Mouse (Mus musculus): ENCODE results near the gene Midn.
"Not testable (repeated sequence)": the region's sequence is repeated elsewhere in the genome, so short reads cannot be mapped to it uniquely, and the experiment has no call there.

Gene Midn

GRCm38 (mm10) chr10:80157141-80157929 is 9.3 kb downstream of the Midn start:
- DNase-seq (ENCODE audit: low spot score in 2 of 2), result no peak

- peak; percentile 68 to 81 for DNase-seq (ENCODE audit: low spot score in 2 of 2)
Observed at GRCm38 (mm10) chr10:80158307-80158986, 10.4 kb downstream of the Midn start.

GRCm38 (mm10) chr10:80159021-80159560 is 11.0 kb downstream of the Midn start:
- peak; percentile 56 to 82 for DNase-seq (ENCODE audit: low spot score in 2 of 2)

- DNase-seq (ENCODE audit: low spot score in 2 of 2), result peak; percentile 97 to 98
Observed at GRCm38 (mm10) chr10:80159561-80160454, 11.7 kb downstream of the Midn start.

GRCm38 (mm10) chr10:80160455-80161371 is 12.6 kb downstream of the Midn start:
- peak; percentile 76 to 86 for DNase-seq (ENCODE audit: low spot score in 2 of 2)

GRCm38 (mm10) chr10:80161522-80162242 is 13.6 kb downstream of the Midn start:
- peak; percentile 25 to 70 for DNase-seq (ENCODE audit: low spot score in 2 of 2)

GRCm38 (mm10) chr10:80162243-80162608 is 14.2 kb downstream of the Midn start:
- DNase-seq (ENCODE audit: low spot score in 2 of 2), result no peak

GRCm38 (mm10) chr10:80162716-80163299 is 14.7 kb downstream of the Midn start:
- DNase-seq (ENCODE audit: low spot score in 2 of 2), result peak in 1 of 2 experiments; percentile 70

- peak in 1 of 2 experiments; percentile 67 for DNase-seq (ENCODE audit: low spot score in 2 of 2)
Observed at GRCm38 (mm10) chr10:80163721-80164120, 15.6 kb downstream of the Midn start.

- DNase-seq (ENCODE audit: low spot score in 2 of 2), result peak in 1 of 2 experiments; percentile 71
Observed at GRCm38 (mm10) chr10:80164161-80164997, 16.3 kb downstream of the Midn start.

GRCm38 (mm10) chr10:80164998-80165344 is 16.9 kb downstream of the Midn start:
- peak; percentile 98 for DNase-seq (ENCODE audit: low spot score in 2 of 2)

- peak in 1 of 2 experiments; percentile 69 for DNase-seq (ENCODE audit: low spot score in 2 of 2)
Observed at GRCm38 (mm10) chr10:80165392-80166128, 17.5 kb downstream of the Midn start, which contains the start of gene Cirbp. Gene Cirbp, plus strand, starts transcription at chr10:80165985.

GRCm38 (mm10) chr10:80166136-80166535 is 18.1 kb downstream of the Midn start:
- not testable (repeated sequence) for DNase-seq (ENCODE audit: low spot score in 2 of 2)

- DNase-seq (ENCODE audit: low spot score in 2 of 2), result peak; percentile 99 to 100
Observed at GRCm38 (mm10) chr10:80167460-80168037, 19.5 kb downstream of the Midn start.

- DNase-seq (ENCODE audit: low spot score in 2 of 2), result peak; percentile 92 to 96
Observed at GRCm38 (mm10) chr10:80168038-80168661, 20.1 kb downstream of the Midn start.

- no peak for DNase-seq (ENCODE audit: low spot score in 2 of 2)
Observed at GRCm38 (mm10) chr10:80169070-80169469, 21.0 kb downstream of the Midn start.

GRCm38 (mm10) chr10:80169651-80170050 is 21.6 kb downstream of the Midn start:
- no peak for DNase-seq (ENCODE audit: low spot score in 2 of 2)
